Mouse (Mus musculus) forebrain, embryonic 16.5 days (tissue): ENCODE data around the gene Ulk4. TPM values are rescaled to one million over a fixed set of nuclear protein-coding genes. Genes with fewer than 3 reads are reported as not detected.

ENCODE experiments used
- ATAC-seq: fragments of 200-750 bp; cut with Nextera tagmentation; 2 replicates; pipeline ENCODE4 v1.8.0; 2017; ENCODE audit warnings: mild to moderate bottlenecking, moderate library complexity
- H3K27ac ChIP-seq: fragments of 300-500 bp; sonication (generic); 2 replicates; pipeline ENCODE4 v1.5.1; 2014; ENCODE audit warnings: low read length, control low read depth
- H3K27me3 ChIP-seq: fragments of 300-500 bp; sonication (generic); replicated peaks from 2 replicates; pipeline ENCODE4 v1.6.1; 2014; ENCODE audit warnings: low read length; ENCODE audit not compliant: control insufficient read depth, insufficient read depth
- H3K36me3 ChIP-seq: fragments of 300-500 bp; sonication (generic); 2 replicates; pipeline ENCODE4 v1.6.1; 2014; ENCODE audit not compliant: control insufficient read depth, insufficient read depth
- H3K4me1 ChIP-seq: fragments of 300-500 bp; sonication (generic); replicated peaks from 2 replicates; pipeline ENCODE4 v1.6.1; 2014; ENCODE audit warnings: low read length; ENCODE audit not compliant: control insufficient read depth, insufficient read depth
- H3K4me2 ChIP-seq: fragments of 300-500 bp; sonication (generic); 2 replicates; pipeline ENCODE4 v1.6.1; 2014; ENCODE audit warnings: mild to moderate bottlenecking, low read length, control low read depth
- H3K4me3 ChIP-seq: fragments of 300-500 bp; sonication (generic); replicated peaks from 2 replicates; pipeline ENCODE4 v1.5.1; 2014; ENCODE audit warnings: mild to moderate bottlenecking, low read length, control low read depth
- H3K9ac ChIP-seq: fragments of 300-500 bp; sonication (generic); replicated peaks from 2 replicates; pipeline ENCODE4 v1.6.1; 2014; ENCODE audit warnings: low read depth, low read length, control low read depth
- H3K9me3 ChIP-seq: fragments of 300-500 bp; sonication (generic); 2 replicates; pipeline ENCODE4 v1.6.1; 2016; ENCODE audit warnings: low read length; ENCODE audit not compliant: control insufficient read depth
- WGBS: fragments of 180-500 bp; shearing (Covaris S2); extraction: QIAGEN DNeasy Blood & Tissue Kit; methylation state at CpG from one replicate; pipeline ENCODE4 v1.1.7; 2014; 5-methylcytosine and 5-hydroxymethylcytosine counted together
- polyA plus RNA-seq: library from polyadenylated mRNA; unstranded; fragments of >200 nt; fragmentation: Nextera tagmentation; extraction: Ambion mirVana; gene quantifications from 2 replicates; pipeline ENCODE4 v1.2.1, GENCODE M21; 2015

Ulk4 gene
- polyA plus RNA-seq, 1 experiment from 2014 or later: 115 TPM

DNA sequence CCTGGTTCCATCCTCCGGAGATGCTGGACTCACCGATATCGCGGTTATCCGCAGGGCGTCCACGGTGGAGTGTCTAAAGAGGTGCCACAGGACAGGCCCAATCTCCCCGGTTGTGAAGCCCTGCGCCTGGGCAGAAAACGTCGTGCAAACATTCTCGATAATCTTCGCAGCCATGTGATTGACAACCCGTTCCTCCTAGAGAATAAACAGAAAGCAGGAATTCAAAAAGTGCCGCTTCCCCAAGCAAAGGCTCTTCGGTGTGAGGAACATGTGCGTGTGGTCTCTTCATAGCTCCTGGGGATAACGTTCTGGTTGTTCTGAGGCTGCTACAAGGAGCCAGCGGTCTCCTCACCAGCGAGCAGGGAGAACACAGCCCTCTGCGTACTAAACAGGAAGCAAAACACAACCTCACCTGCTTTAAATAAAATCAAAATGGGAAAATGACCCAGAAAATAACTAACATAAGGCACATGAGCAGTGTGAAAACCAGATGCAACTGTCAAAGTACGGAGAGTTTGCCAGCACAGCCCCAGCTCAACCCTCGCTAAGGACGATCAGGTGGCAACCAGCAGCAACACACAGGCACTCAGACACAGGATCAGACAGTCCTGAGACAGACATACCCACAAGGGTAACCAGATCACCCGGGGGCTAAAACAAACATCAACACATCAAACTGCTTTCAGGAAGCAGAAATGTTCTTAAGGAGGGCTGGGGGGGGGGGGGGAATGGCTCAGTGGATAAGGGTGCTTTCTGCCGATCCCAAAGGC, 84.2 kb downstream of the Ulk4 start:
- Histone ChIP-seq H3K4me1 (no peaks in the 10 kb centered on the region), H3K4me2 (no peak overlapping the region), H3K9me3 (peaks cover 19% of the 10 kb centered on the region; the same call in 1 of the 2 replicates), H3K27ac (no peak overlapping the region), H3K4me3 (no peak overlapping the region), H3K36me3 (no peaks in the 10 kb centered on the region), H3K27me3 (no peaks in the 10 kb centered on the region), H3K9ac (no peak overlapping the region)
- WGBS: 96% methylated on average over 26 of the region's 26 CpGs
- no peak for ATAC-seq

DNA sequence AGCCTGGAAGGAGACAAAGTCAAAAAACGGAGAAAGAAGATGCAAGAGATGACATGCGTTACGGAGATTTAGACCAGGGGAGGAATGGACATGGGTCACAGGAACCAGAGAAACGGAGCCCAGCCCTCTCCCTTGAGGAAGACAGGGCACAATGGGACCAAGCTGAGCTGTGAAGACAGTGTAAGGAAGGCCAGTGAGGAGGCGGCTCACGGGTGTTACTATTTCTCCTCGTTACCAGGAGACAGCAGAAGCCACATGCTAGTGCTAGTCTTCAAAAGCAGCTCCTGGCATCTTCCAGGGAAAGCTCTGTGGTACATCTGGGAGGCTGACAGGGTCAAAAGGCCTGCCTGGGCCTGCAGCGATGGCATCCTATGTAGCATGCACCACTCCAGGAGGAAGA, 89.2 kb downstream of the Ulk4 start:
- H3K4me3 ChIP-seq: no peak overlapping the region
- H3K36me3 ChIP-seq: no peaks in the 10 kb centered on the region
- H3K4me2 ChIP-seq: no peak overlapping the region
- H3K4me1 ChIP-seq: no peaks in the 10 kb centered on the region
- H3K27me3 ChIP-seq: no peaks in the 10 kb centered on the region
- no peak overlapping the region for H3K9ac ChIP-seq
- peaks cover 3% of the 10 kb centered on the region; the same call in 1 of the 2 replicates for H3K9me3 ChIP-seq
- no peak overlapping the region for H3K27ac ChIP-seq
- ATAC-seq: no peak
- WGBS: 79% methylated on average over 8 of the region's 8 CpGs

- no peak overlapping the region for H3K4me2 ChIP-seq
- no peaks in the 10 kb centered on the region for H3K4me1 ChIP-seq
- no peaks in the 10 kb centered on the region for H3K27me3 ChIP-seq
- H3K36me3 ChIP-seq: no peaks in the 10 kb centered on the region
- no peaks in the 10 kb centered on the region for H3K9me3 ChIP-seq
- ATAC-seq: no peak
- H3K9ac ChIP-seq: no peak overlapping the region
- no peak overlapping the region for H3K4me3 ChIP-seq
- WGBS: 65% methylated on average over 6 of the region's 6 CpGs
- H3K27ac ChIP-seq: no peak overlapping the region
Observed at GRCm38 (mm10) chr9:121185796-121186195, 91.2 kb downstream of the Ulk4 start.

DNA sequence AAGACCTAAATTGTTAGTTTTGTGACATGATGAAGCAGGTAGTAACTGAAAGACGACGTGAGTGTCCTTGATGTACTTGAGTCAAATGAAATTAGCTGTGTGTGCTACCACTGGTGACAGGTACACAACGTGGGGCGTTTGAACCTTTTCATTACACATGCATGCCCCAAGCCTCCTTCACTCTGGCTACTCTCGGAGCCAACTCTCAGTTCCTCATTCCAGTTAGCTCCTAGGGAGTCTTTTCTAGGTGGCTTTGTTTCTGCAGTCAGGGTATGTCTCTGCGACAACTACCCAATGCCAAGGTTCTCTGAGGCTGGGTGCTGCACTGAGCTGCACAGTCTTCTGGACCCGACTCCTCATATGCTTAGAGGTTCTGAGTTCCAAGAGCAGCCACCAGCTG, 100.6 kb downstream of the Ulk4 start:
- H3K27me3 ChIP-seq: no peaks in the 10 kb centered on the region
- H3K36me3 ChIP-seq: no peaks in the 10 kb centered on the region
- no peak overlapping the region for H3K4me3 ChIP-seq
- H3K27ac ChIP-seq: no peak overlapping the region
- H3K4me1 ChIP-seq: peaks cover 3% of the 10 kb centered on the region; the same call in 1 of the 2 replicates
- 98% methylated on average over 7 of the region's 7 CpGs for WGBS
- H3K4me2 ChIP-seq: no peak overlapping the region
- no peak overlapping the region for H3K9ac ChIP-seq
- H3K9me3 ChIP-seq: no peaks in the 10 kb centered on the region
- no peak for ATAC-seq

DNA sequence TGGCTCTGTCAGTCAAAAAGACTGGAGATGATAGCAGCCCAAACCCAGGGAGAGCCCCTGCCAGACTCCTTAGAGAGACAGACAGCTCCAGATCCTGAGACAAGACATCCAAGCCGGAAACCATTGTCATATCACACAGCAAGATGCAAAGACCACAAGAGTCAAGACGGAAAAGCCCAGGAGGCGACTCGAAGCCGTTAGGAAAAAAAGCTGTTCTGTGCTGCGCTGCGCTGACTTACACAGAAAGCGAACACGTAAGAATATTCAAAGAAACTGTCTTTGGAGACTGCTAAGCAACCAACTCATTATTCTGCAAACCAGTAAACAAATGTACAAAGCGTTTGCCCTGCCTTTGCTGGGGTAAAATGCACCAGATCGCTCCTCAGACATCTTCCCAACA, 101.8 kb downstream of the Ulk4 start:
- no peaks in the 10 kb centered on the region for H3K36me3 ChIP-seq
- H3K4me1 ChIP-seq: peaks cover 3% of the 10 kb centered on the region; the same call in 1 of the 2 replicates
- no peaks in the 10 kb centered on the region for H3K9me3 ChIP-seq
- ATAC-seq: no peak
- H3K4me3 ChIP-seq: no peak overlapping the region
- H3K27me3 ChIP-seq: no peaks in the 10 kb centered on the region
- peak overlapping the region; percentile 47; the same call in 1 of the 2 replicates for H3K27ac ChIP-seq
- H3K4me2 ChIP-seq: no peak overlapping the region
- no peak overlapping the region for H3K9ac ChIP-seq
- WGBS: 76% methylated on average over 11 of the region's 11 CpGs

DNA sequence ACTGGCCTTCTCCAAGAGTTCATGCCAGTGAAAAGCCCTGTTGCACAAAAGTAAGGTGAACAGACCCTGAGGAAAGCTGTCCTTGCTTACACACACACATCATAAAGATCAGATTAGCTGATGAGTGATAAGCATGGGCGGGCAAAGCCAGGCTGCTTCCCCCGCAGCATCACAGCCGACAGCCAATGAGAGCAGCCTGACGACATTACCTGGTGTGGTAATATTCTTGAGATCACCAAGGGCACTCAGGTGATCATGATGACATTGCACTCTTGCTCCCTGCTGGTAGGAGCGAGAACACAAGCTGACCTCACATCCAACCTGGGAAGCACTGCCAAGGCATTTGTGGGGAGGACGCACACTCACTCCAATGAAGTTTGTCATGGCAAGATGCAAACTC, 104.9 kb downstream of the Ulk4 start:
- no peak for ATAC-seq
- Histone ChIP-seq H3K36me3 (no peaks in the 10 kb centered on the region), H3K27me3 (no peaks in the 10 kb centered on the region), H3K27ac (no peak overlapping the region), H3K4me2 (no peak overlapping the region), H3K4me1 (peaks cover 3% of the 10 kb centered on the region; the same call in 1 of the 2 replicates), H3K4me3 (no peak overlapping the region), H3K9ac (no peak overlapping the region), H3K9me3 (no peaks in the 10 kb centered on the region)
- 93% methylated on average over 6 of the region's 6 CpGs for WGBS

- H3K9me3 ChIP-seq: no peaks in the 10 kb centered on the region
- no peaks in the 10 kb centered on the region for H3K27me3 ChIP-seq
- H3K4me3 ChIP-seq: no peak overlapping the region
- 78% methylated on average over 6 of the region's 6 CpGs for WGBS
- peaks cover 3% of the 10 kb centered on the region; the same call in 1 of the 2 replicates for H3K4me1 ChIP-seq
- no peak for ATAC-seq
- no peak overlapping the region for H3K27ac ChIP-seq
- no peak overlapping the region for H3K9ac ChIP-seq
- no peaks in the 10 kb centered on the region for H3K36me3 ChIP-seq
- H3K4me2 ChIP-seq: no peak overlapping the region
Observed at GRCm38 (mm10) chr9:121171609-121172008, 105.4 kb downstream of the Ulk4 start.

GRCm38 (mm10) chr9:121164607-121165006, 112.4 kb downstream of the Ulk4 start:
- H3K4me1 ChIP-seq: 0 out of 2 replicates have a peak, but pooled peaks cover 4% of the 10 kb centered on the region
- 64% methylated on average over 7 of the region's 7 CpGs for WGBS
- no peak overlapping the region for H3K4me3 ChIP-seq
- H3K9ac ChIP-seq: no peak overlapping the region
- no peaks in the 10 kb centered on the region for H3K36me3 ChIP-seq
- no peaks in the 10 kb centered on the region for H3K27me3 ChIP-seq
- peak; percentile 88 for ATAC-seq
- H3K27ac ChIP-seq: peak overlapping the region; percentile 79
- H3K9me3 ChIP-seq: no peaks in the 10 kb centered on the region
- no peak overlapping the region for H3K4me2 ChIP-seq

DNA sequence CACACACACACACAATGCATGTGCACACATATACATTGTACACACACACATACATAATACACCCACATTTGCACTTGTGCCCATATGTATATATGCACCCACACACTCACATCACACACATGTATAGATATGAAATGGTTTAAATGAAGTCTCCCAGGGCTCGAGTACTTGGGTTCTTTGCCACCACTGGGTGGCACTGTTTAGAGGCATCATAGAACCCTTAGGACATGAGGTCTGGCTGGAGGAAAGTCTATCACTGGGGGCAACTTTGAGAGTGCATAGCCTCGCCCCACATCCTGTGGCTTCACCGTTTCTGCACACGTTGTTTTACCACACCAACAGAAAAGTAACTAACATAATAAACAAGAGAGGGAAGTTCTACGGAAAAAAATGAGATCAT, 114.2 kb downstream of the Ulk4 start:
- Histone ChIP-seq H3K27ac (no peak overlapping the region), H3K4me3 (no peak overlapping the region), H3K4me2 (no peak overlapping the region), H3K9ac (no peak overlapping the region), H3K36me3 (no peaks in the 10 kb centered on the region), H3K9me3 (no peaks in the 10 kb centered on the region), H3K4me1 (0 out of 2 replicates have a peak, but pooled peaks cover 4% of the 10 kb centered on the region), H3K27me3 (no peaks in the 10 kb centered on the region)
- no peak for ATAC-seq
- WGBS: 54% methylated on average over 5 of the region's 5 CpGs
